Mouse (Mus musculus) liver, embryonic 14.5 days (tissue): ENCODE results near the gene Hif3a. TPM values are rescaled to one million over a fixed set of nuclear protein-coding genes. Genes with fewer than 3 reads are reported as not detected.

Source experiments
- ATAC-seq: fragments of 200-750 bp; cut with Nextera tagmentation; 2 replicates; pipeline ENCODE4 v1.8.0; 2017; ENCODE audit warnings: moderate number of reproducible peaks, mild to moderate bottlenecking, moderate library complexity; ENCODE audit not compliant: insufficient read depth
- DNase-seq, 3 experiments: peaks; one replicate each; pipeline ENCODE4 v3.0.0-alpha.2; 2012 to 2013; ENCODE audit warnings: low read depth in 3 of 3, low spot score in 3 of 3
- H3K27ac ChIP-seq: fragments of 300-500 bp; sonication (generic); 2 replicates; pipeline ENCODE4 v1.5.1; 2014; ENCODE audit warnings: moderate library complexity, mild to moderate bottlenecking, control low read depth, inconsistent platforms
- H3K27me3 ChIP-seq: fragments of 300-500 bp; sonication (generic); 2 replicates; pipeline ENCODE4 v1.6.1; 2014; ENCODE audit warnings: mild to moderate bottlenecking, low read length, moderate library complexity; ENCODE audit not compliant: control insufficient read depth, insufficient read depth
- H3K36me3 ChIP-seq: fragments of 300-500 bp; sonication (generic); replicated peaks from 2 replicates; pipeline ENCODE4 v1.6.1; 2014; ENCODE audit warnings: low read depth; ENCODE audit not compliant: control insufficient read depth, insufficient read depth
- H3K4me1 ChIP-seq, 2 experiments: fragments of 200-500 bp in 1 of 2; fragments of 300-500 bp in 1 of 2; sonication (generic) in 1 of 2; replicated peaks; 2 replicates each; pipeline ENCODE4 v1.6.1; 2012 to 2014; ENCODE audit warnings: antibody characterized with exemption in 1 of 2, inconsistent platforms in 1 of 2, low read length in 1 of 2; ENCODE audit not compliant: control insufficient read depth in 2 of 2, insufficient read depth in 2 of 2
- H3K4me2 ChIP-seq: fragments of 300-500 bp; sonication (generic); 2 replicates; pipeline ENCODE4 v1.6.1; 2014; ENCODE audit warnings: low read depth, mild to moderate bottlenecking, control low read depth, moderate library complexity
- H3K4me3 ChIP-seq, 2 experiments: fragments of 200-500 bp in 1 of 2; fragments of 300-500 bp in 1 of 2; sonication (generic) in 1 of 2; 2 replicates each; pipeline ENCODE4 v1.5.1; 2012 to 2014; ENCODE audit warnings: low read depth in 2 of 2, low read length in 2 of 2, mild to moderate bottlenecking in 2 of 2, control low read depth in 1 of 2, inconsistent platforms in 1 of 2, moderate library complexity in 1 of 2; ENCODE audit not compliant: insufficient read depth in 1 of 2
- H3K9ac ChIP-seq: fragments of 300-500 bp; sonication (generic); replicated peaks from 2 replicates; pipeline ENCODE4 v1.6.1; 2014; ENCODE audit warnings: mild to moderate bottlenecking, control low read depth, moderate library complexity
- H3K9me3 ChIP-seq: fragments of 300-500 bp; sonication (generic); 2 replicates; pipeline ENCODE4 v1.6.1; 2016; ENCODE audit warnings: low read length, mixed read lengths; ENCODE audit not compliant: control insufficient read depth
- CTCF ChIP-seq: IDR thresholded peaks from 2 replicates; pipeline ENCODE4 v1.5.1; 2016; ENCODE audit warnings: antibody characterized with exemption, low read depth, control low read depth
- EP300 ChIP-seq: IDR thresholded peaks from 2 replicates; pipeline ENCODE4 v1.6.1; 2016; ENCODE audit warnings: antibody characterized with exemption, low read depth
- WGBS: fragments of 180-500 bp; shearing (Covaris S2); extraction: QIAGEN DNeasy Blood & Tissue Kit; methylation state at CpG from one replicate; pipeline ENCODE4 v1.1.7; 2014; ENCODE audit not compliant: insufficient replicate concordance; 5-methylcytosine and 5-hydroxymethylcytosine counted together
- polyA plus RNA-seq, 2 experiments: library from polyadenylated mRNA; depleted of rRNA in 1 of 2; stranded (reverse) in 1 of 2; unstranded in 1 of 2; fragments of >200 nt; fragmentation: Nextera tagmentation in 1 of 2; extraction: Ambion mirVana in 1 of 2; gene quantifications; 2 replicates each; pipeline versions ENCODE4 v1.2.1 to v1.2.3; 2012 to 2014

Hif3a gene
- polyA plus RNA-seq, 2 experiments, result 9.8 to 22.8 TPM

DNA sequence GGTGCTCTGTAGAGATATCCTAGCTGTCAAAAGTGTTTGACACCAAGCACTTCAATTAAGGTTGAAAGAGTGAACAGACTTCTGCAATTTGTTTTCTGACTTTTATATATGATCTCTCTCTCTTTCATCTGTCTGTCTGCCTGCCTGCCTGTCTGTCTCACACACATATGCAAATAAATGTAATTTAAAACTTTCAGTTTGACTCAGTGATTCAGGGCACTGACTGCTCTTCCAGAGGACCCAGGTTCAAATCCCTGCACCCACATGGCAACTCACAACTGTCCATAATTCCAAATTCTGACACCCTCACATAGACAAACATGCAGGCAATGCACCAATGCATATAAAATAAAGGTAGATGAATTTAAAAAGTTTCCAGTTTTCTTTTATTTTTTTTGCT lies 4.8 kb upstream of the Hif3a start:
- Histone ChIP-seq H3K4me1 (peaks cover 0 to 6% of the 10 kb centered on the region in 2 experiments; a peak in 3 of 4 replicates), H3K4me2 (no peak overlapping the region), H3K36me3 (no peaks in the 10 kb centered on the region), H3K9me3 (no peaks in the 10 kb centered on the region), H3K9ac (no peak overlapping the region), H3K27ac (no peak overlapping the region), H3K27me3 (no peaks in the 10 kb centered on the region; the same call in 1 of the 2 replicates), H3K4me3 (no peak overlapping the region)
- no peak for DNase-seq
- TF ChIP-seq EP300, result no peak
- TF ChIP-seq CTCF, result no peak
- ATAC-seq, result no peak

DNA sequence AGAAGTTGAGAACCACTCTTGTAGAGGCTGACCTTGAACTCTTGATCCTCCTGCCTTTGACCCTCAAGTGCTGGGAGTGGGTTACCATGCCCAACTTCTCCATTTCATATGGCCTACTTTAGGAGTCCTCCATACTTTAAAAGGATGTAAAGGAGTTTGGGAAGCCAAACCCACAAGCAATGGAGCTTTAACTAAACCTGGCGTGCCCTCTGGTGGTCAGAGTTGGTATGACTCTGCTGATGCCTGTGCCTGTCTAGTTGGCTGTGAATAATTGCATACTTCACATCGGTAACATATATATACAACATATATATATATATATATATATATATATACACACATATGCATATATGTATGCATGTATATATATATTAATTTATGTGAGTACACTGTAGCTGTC lies 4.2 kb upstream of the Hif3a start:
- H3K4me2 ChIP-seq, result no peak overlapping the region
- 5% methylated on average over 2 of the region's 2 CpGs for whole genome bisulfite sequencing
- no peak overlapping the region for H3K27ac ChIP-seq
- H3K9ac ChIP-seq, result no peak overlapping the region
- H3K36me3 ChIP-seq, result no peaks in the 10 kb centered on the region
- ATAC-seq (no peak), DNase-seq (peak in 2 of 3 experiments; percentile 55 to 64)
- H3K4me3 ChIP-seq, result no peak overlapping the region
- H3K4me1 ChIP-seq, result peaks cover 1 to 6% of the 10 kb centered on the region in 2 experiments
- no peaks in the 10 kb centered on the region for H3K9me3 ChIP-seq
- no peak for TF ChIP-seq EP300
- TF ChIP-seq CTCF, result peak; percentile 89
- H3K27me3 ChIP-seq, result no peaks in the 10 kb centered on the region; the same call in 1 of the 2 replicates

- DNase-seq (no peak), ATAC-seq (peak; percentile 44; the same call in 1 of the 2 replicates)
- H3K27ac ChIP-seq, result no peak overlapping the region
- no peak overlapping the region for H3K9ac ChIP-seq
- no peak overlapping the region for H3K4me2 ChIP-seq
- no peaks in the 10 kb centered on the region; the same call in 1 of the 2 replicates for H3K27me3 ChIP-seq
- H3K4me3 ChIP-seq, result no peak overlapping the region
- no peaks in the 10 kb centered on the region for H3K9me3 ChIP-seq
- H3K36me3 ChIP-seq, result no peaks in the 10 kb centered on the region
- WGBS, result 43% methylated on average over 8 of the region's 9 CpGs
- TF ChIP-seq CTCF, result no peak
- no peak for TF ChIP-seq EP300
- peaks cover 6 to 8% of the 10 kb centered on the region in 2 experiments for H3K4me1 ChIP-seq
Observed at GRCm38 (mm10) chr7:17065620-17066019, 3.4 kb upstream of the Hif3a start.

DNA sequence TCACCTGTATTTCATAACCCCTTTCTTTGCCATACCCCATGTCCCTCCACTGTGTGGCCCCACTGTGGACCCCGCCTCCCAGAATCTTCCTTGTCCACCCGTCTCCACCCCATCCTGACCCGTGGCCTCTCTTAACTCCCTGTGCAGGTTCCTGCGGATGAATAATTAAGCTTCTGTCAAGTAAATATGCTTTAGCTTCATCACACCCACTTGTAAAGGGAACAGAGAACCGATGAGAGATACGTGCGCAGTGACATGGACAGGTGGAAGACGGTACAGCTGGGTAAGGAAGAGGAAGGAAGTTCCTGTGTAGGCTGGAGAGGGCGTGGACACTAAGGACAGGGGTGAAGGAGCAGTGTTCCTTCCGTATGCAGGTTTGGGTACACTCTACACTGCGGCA lies 618 bp upstream of the Hif3a start:
- Histone ChIP-seq H3K27me3 (no peaks in the 10 kb centered on the region; the same call in 1 of the 2 replicates), H3K27ac (no peak overlapping the region), H3K9me3 (no peaks in the 10 kb centered on the region), H3K9ac (no peak overlapping the region), H3K4me1 (peaks cover 34 to 35% of the 10 kb centered on the region in 2 experiments), H3K36me3 (no peaks in the 10 kb centered on the region), H3K4me2 (peak overlapping the region; percentile 46), H3K4me3 (no peak overlapping the region; a peak in 2 of 4 replicates)
- no peak for ATAC-seq
- no peak for DNase-seq
- TF ChIP-seq EP300, result no peak
- no peak for TF ChIP-seq CTCF
- WGBS, result 4% methylated on average over 11 of the region's 11 CpGs

GRCm38 (mm10) chr7:17060782-17061605 lies 1.2 kb downstream of the Hif3a start:
- 65% methylated on average over 21 of the region's 22 CpGs for WGBS
- Histone ChIP-seq H3K4me3 (peak overlapping the region in 1 of 2 experiments; percentile 17; a peak in 1 of 4 replicates), H3K27me3 (no peaks in the 10 kb centered on the region; the same call in 1 of the 2 replicates), H3K27ac (peak overlapping the region; percentile 52), H3K4me2 (peak overlapping the region; percentile 55), H3K9me3 (no peaks in the 10 kb centered on the region), H3K9ac (peak overlapping the region; percentile 65), H3K4me1 (peaks cover 44 to 50% of the 10 kb centered on the region in 2 experiments), H3K36me3 (no peaks in the 10 kb centered on the region)
- no peak for DNase-seq
- no peak for ATAC-seq
- TF ChIP-seq EP300 (no peak), CTCF (peak; percentile 81)
